Mouse (Mus musculus): ENCODE measurements around the gene Trp53tg5. TPM values are rescaled to one million over a fixed set of nuclear protein-coding genes. Genes with fewer than 3 reads are reported as not detected.

Trp53tg5 gene
- polyA plus RNA-seq, 1 experiment from 2014 or later, result not detected

- Histone ChIP-seq H3K27ac (no peak overlapping the region), H3K4me1 (peaks cover 28% of the 10 kb centered on the region), H3K9ac (no peak overlapping the region), H3K4me2 (peak overlapping the region; percentile 100; the same call in 1 of the 2 replicates), H3K4me3 (replicated peaks) (no peak overlapping the region), H3K9me3 (replicated peaks) (no peaks in the 10 kb centered on the region), H3K27me3 (peaks cover 11% of the 10 kb centered on the region), H3K36me3 (peaks cover 12% of the 10 kb centered on the region)
- ATAC-seq (replicated peaks; ENCODE audit: low FRiP score), result no peak
- WGBS, result 78% methylated on average over 9 of the region's 9 CpGs
Observed at GRCm38 (mm10) chr2:164487812-164488211, 14.3 kb upstream of the Trp53tg5 start.

- no peak overlapping the region for H3K27ac ChIP-seq
- WGBS, result 10% methylated on average over 11 of the region's 11 CpGs
- H3K36me3 ChIP-seq, result peaks cover 12% of the 10 kb centered on the region
- peak overlapping the region; percentile 70 for H3K9ac ChIP-seq
- peaks cover 11% of the 10 kb centered on the region for H3K27me3 ChIP-seq
- H3K9me3 ChIP-seq (replicated peaks), result no peaks in the 10 kb centered on the region
- H3K4me3 ChIP-seq (replicated peaks), result peak overlapping the region; percentile 82
- peak overlapping the region; percentile 100 for H3K4me2 ChIP-seq
- peaks cover 28% of the 10 kb centered on the region for H3K4me1 ChIP-seq
- ATAC-seq (replicated peaks; ENCODE audit: low FRiP score), result peak; percentile 49
Observed at GRCm38 (mm10) chr2:164487115-164487527, 13.6 kb upstream of the Trp53tg5 start.

GRCm38 (mm10) chr2:164486258-164487114 lies 13.0 kb upstream of the Trp53tg5 start:
- WGBS, result under 1% methylated on average over 82 of the region's 90 CpGs

DNA sequence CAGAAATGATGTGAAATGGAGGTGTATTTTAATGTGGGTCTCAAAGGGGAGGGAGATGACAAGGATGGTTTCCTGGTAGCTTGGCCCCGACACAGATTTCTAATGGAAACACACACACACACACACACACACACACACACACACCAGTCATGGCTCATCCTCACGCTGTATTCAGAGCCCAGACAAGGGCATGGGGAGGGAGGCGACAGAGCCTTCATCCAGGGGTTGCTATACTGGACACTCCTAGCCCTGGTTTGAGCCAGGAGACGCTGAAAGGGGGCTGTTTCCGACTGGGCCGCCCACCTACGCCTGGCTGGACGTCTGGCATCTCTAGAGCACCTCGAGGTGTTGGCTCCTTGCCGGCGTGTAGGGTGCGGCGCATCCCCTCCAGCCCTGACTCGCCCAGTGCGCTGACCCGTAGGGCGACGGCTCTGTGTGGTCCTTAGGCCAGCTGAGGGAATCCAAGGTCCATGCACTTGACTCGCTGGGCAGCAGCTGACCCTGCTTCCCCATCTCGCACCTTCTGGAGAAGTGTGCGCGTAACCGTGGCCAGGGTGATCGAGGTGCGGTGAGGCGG lies 12.2 kb upstream of the Trp53tg5 start, which contains the start of gene Dbndd2:
Gene Dbndd2, plus strand, starts transcription at position 426 of the 577 bp plus-strand sequence.
- Histone ChIP-seq H3K9me3 (replicated peaks) (no peaks in the 10 kb centered on the region), H3K27ac (peak within 1 kb of the TSS; percentile 43), H3K4me1 (peaks cover 28% of the 10 kb centered on the region), H3K4me3 (replicated peaks) (peak within 1 kb of the TSS; percentile 82), H3K27me3 (peaks cover 11% of the 10 kb centered on the region), H3K36me3 (peaks cover 12% of the 10 kb centered on the region), H3K4me2 (peak within 1 kb of the TSS; percentile 100), H3K9ac (peak within 1 kb of the TSS; percentile 70)
- ATAC-seq (replicated peaks; ENCODE audit: low FRiP score), result peak; percentile 79
- 1% methylated on average over 26 of the region's 26 CpGs for WGBS

More at GRCm38 (mm10) chr2:164486258-164487114, 13.0 kb upstream of the Trp53tg5 start:
- H3K36me3 ChIP-seq, result peaks cover 12% of the 10 kb centered on the region
- peak overlapping the region; percentile 70 for H3K9ac ChIP-seq
- H3K27me3 ChIP-seq, result peaks cover 11% of the 10 kb centered on the region
- peak overlapping the region; percentile 43 for H3K27ac ChIP-seq
- peak overlapping the region; percentile 100 for H3K4me2 ChIP-seq
- H3K4me1 ChIP-seq, result peaks cover 28% of the 10 kb centered on the region
- H3K9me3 ChIP-seq (replicated peaks), result no peaks in the 10 kb centered on the region
- peak; percentile 57 for ATAC-seq (replicated peaks; ENCODE audit: low FRiP score)
- peak overlapping the region; percentile 82 for H3K4me3 ChIP-seq (replicated peaks)

GRCm38 (mm10) chr2:164470254-164470653 lies 3.3 kb downstream of the Trp53tg5 start:
- no peak overlapping the region for H3K4me2 ChIP-seq
- H3K27me3 ChIP-seq, result no peaks in the 10 kb centered on the region
- 29% methylated on average over 10 of the region's 10 CpGs for WGBS
- H3K27ac ChIP-seq, result no peak overlapping the region
- H3K4me3 ChIP-seq (replicated peaks), result no peak overlapping the region
- H3K9ac ChIP-seq, result no peak overlapping the region
- ATAC-seq (replicated peaks; ENCODE audit: low FRiP score), result no peak
- H3K9me3 ChIP-seq (replicated peaks), result no peaks in the 10 kb centered on the region
- H3K36me3 ChIP-seq, result peaks cover 29% of the 10 kb centered on the region
- no peaks in the 10 kb centered on the region for H3K4me1 ChIP-seq

- peaks cover 41% of the 10 kb centered on the region for H3K36me3 ChIP-seq
- 79% methylated on average over 5 of the region's 5 CpGs for whole genome bisulfite sequencing
- no peaks in the 10 kb centered on the region for H3K27me3 ChIP-seq
- H3K9ac ChIP-seq, result no peak overlapping the region
- ATAC-seq (replicated peaks; ENCODE audit: low FRiP score), result no peak
- no peaks in the 10 kb centered on the region for H3K9me3 ChIP-seq (replicated peaks)
- H3K4me3 ChIP-seq (replicated peaks), result no peak overlapping the region
- peaks cover 6% of the 10 kb centered on the region for H3K4me1 ChIP-seq
- no peak overlapping the region for H3K4me2 ChIP-seq
- H3K27ac ChIP-seq, result no peak overlapping the region
Observed at GRCm38 (mm10) chr2:164466787-164467186, 6.7 kb downstream of the Trp53tg5 start.

DNA sequence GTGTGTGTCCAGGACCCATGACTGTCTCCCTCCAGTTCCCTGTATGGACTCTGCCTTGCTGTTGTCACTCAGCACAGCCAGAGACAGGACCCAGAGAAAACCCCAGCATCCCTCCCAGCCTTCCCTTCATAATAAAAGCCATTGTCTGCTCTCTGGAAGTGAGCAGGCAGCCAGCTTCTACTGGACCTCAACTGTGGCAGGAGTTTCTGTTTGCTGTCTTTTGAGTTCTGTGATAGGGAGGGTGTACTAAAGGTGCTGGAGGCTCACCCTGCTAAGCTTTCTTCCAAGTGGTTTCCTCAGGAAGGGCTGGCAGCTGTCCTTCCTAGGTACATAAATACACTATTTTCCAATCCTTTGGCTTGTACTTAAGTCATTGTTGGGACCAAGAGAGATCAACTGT lies 8.4 kb downstream of the Trp53tg5 start:
- ATAC-seq (replicated peaks; ENCODE audit: low FRiP score), result no peak
- Histone ChIP-seq H3K9me3 (replicated peaks) (no peaks in the 10 kb centered on the region), H3K36me3 (peaks cover 41% of the 10 kb centered on the region), H3K4me2 (no peak overlapping the region), H3K27ac (no peak overlapping the region), H3K4me1 (peaks cover 8% of the 10 kb centered on the region), H3K9ac (no peak overlapping the region), H3K27me3 (no peaks in the 10 kb centered on the region), H3K4me3 (replicated peaks) (no peak overlapping the region)

DNA sequence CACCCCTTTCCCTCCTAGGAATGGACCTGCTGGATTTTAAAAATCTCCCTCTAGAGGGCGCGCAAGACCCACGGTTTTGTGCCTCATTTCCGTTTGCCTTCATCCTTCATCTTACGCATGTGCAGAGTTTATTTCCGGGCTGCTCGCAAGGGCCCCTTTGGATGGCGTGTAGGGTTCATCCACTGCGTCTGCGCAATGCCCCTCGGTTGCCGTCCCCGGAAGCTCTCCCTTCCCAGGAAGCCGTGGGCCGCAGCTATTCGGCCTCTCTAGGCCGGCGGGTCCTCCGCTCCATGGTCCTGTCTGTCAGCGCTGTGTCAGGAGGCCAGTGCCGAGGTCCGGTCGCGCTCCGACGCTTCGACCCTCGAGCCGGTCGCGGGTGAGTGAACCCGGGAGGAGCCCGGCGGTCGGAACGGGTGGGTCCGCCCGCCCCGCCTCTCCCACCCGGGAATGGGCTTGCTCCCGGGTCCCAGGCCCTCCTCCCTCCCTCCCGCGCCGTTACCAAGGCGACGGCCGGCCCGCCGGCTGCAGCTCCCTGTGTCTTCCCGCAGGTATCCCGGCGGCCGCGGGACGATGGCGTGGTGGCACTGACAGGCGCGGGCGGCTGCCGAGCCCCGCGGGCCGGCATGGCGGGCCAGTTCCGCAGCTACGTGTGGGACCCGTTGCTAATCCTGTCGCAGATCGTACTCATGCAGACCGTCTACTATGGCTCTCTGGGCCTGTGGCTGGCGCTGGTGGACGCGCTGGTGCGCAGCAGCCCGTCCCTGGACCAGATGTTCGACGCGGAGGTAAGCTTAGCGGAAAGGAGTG lies 12.6 kb downstream of the Trp53tg5 start, which contains the start of gene Gm20458:
Gene Gm20458, plus strand, starts transcription at position 223 of the 807 bp plus-strand sequence.
- peak within 1 kb of the TSS; percentile 90 for H3K4me3 ChIP-seq (replicated peaks)
- peak within 1 kb of the TSS; percentile 85 for H3K27ac ChIP-seq
- H3K9me3 ChIP-seq (replicated peaks), result no peaks in the 10 kb centered on the region
- ATAC-seq (replicated peaks; ENCODE audit: low FRiP score), result peak; percentile 98
- H3K9ac ChIP-seq, result peak within 1 kb of the TSS; percentile 67
- H3K27me3 ChIP-seq, result no peaks in the 10 kb centered on the region
- peak within 1 kb of the TSS; percentile 68 for H3K4me2 ChIP-seq
- WGBS, result under 1% methylated on average over 72 of the region's 79 CpGs
- H3K4me1 ChIP-seq, result peaks cover 25% of the 10 kb centered on the region
- peaks cover 28% of the 10 kb centered on the region for H3K36me3 ChIP-seq

DNA sequence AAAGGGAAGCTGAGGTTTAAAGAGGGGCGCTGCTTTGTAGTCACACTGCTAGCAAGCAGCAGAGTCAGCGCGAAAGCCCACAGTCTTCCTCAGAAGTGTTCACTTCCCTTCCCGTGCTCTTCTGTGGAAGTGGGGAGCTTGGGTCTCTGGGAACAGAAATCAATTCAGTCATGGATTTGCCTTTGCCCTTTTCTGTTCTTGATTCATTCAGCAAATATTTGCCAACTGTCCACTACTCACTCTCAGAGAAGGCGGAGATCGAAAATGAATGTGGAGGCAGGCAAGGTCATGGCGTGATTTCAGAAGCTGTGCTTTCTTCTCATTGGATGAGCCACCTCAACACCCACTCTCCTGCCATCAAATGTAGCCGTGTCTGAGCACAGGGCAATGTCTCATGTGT lies 15.0 kb downstream of the Trp53tg5 start:
- no peaks in the 10 kb centered on the region for H3K9me3 ChIP-seq (replicated peaks)
- H3K4me3 ChIP-seq (replicated peaks), result no peak overlapping the region
- ATAC-seq (replicated peaks; ENCODE audit: low FRiP score), result no peak
- no peaks in the 10 kb centered on the region for H3K27me3 ChIP-seq
- H3K4me1 ChIP-seq, result peaks cover 46% of the 10 kb centered on the region
- peaks cover 7% of the 10 kb centered on the region for H3K36me3 ChIP-seq
- peak overlapping the region; percentile 93 for H3K27ac ChIP-seq
- no peak overlapping the region for H3K9ac ChIP-seq
- no peak overlapping the region for H3K4me2 ChIP-seq
- 84% methylated on average over 8 of the region's 8 CpGs for WGBS

- H3K36me3 ChIP-seq, result peaks cover 1% of the 10 kb centered on the region; the same call in 1 of the 2 replicates
- no peaks in the 10 kb centered on the region for H3K9me3 ChIP-seq (replicated peaks)
- no peak for ATAC-seq (replicated peaks; ENCODE audit: low FRiP score)
- peaks cover 48% of the 10 kb centered on the region for H3K4me1 ChIP-seq
- H3K4me3 ChIP-seq (replicated peaks), result no peak overlapping the region
- peak overlapping the region; percentile 93 for H3K27ac ChIP-seq
- H3K9ac ChIP-seq, result no peak overlapping the region
- WGBS, result 53% methylated on average over 7 of the region's 7 CpGs
- no peaks in the 10 kb centered on the region for H3K27me3 ChIP-seq
- H3K4me2 ChIP-seq, result no peak overlapping the region
Observed at GRCm38 (mm10) chr2:164457942-164458341, 15.6 kb downstream of the Trp53tg5 start.

- no peaks in the 10 kb centered on the region for H3K36me3 ChIP-seq
- peaks cover 52% of the 10 kb centered on the region for H3K4me1 ChIP-seq
- peak within 1 kb of the TSS; percentile 51 for H3K4me2 ChIP-seq
- H3K27me3 ChIP-seq, result no peaks in the 10 kb centered on the region
- ATAC-seq (replicated peaks; ENCODE audit: low FRiP score), result no peak
- H3K27ac ChIP-seq, result peak within 1 kb of the TSS; percentile 93
- H3K9ac ChIP-seq, result peak within 1 kb of the TSS; percentile 43
- peak within 1 kb of the TSS; percentile 22 for H3K4me3 ChIP-seq (replicated peaks)
- H3K9me3 ChIP-seq (replicated peaks), result no peaks in the 10 kb centered on the region
- 1% methylated on average over 7 of the region's 7 CpGs for WGBS
Observed at GRCm38 (mm10) chr2:164456864-164457300, 16.6 kb downstream of the Trp53tg5 start, which contains the start of gene Sys1. Sys1 (plus strand) TSS chr2:164456964.

Data from kidney, embryonic 15.5 days (tissue).